Mouse (Mus musculus): Measurements from ENCODE around the gene Fam129a. TPM values are rescaled to one million over a fixed set of nuclear protein-coding genes. Genes with fewer than 3 reads are reported as not detected.

Fam129a gene
- polyA plus RNA-seq, 1 experiment from 2014 or later: 5.7 TPM

GRCm38 (mm10) chr1:151711062-151711461 is 140.1 kb downstream of the Fam129a start:
- H3K27me3 ChIP-seq: no peaks in the 10 kb centered on the region
- no peaks in the 10 kb centered on the region for H3K36me3 ChIP-seq
- H3K9ac ChIP-seq: no peak overlapping the region
- no peak for ATAC-seq (ENCODE audit: insufficient number of reproducible peaks, insufficient read depth, low FRiP score, low TSS enrichment)
- H3K4me3 ChIP-seq: no peak overlapping the region
- H3K9me3 ChIP-seq: no peaks in the 10 kb centered on the region
- H3K4me2 ChIP-seq (replicated peaks): no peak overlapping the region
- WGBS: 64% methylated on average over 7 of the region's 7 CpGs
- H3K27ac ChIP-seq: no peak overlapping the region
- H3K4me1 ChIP-seq: peaks cover 9% of the 10 kb centered on the region; the same call in 1 of the 2 replicates

DNA sequence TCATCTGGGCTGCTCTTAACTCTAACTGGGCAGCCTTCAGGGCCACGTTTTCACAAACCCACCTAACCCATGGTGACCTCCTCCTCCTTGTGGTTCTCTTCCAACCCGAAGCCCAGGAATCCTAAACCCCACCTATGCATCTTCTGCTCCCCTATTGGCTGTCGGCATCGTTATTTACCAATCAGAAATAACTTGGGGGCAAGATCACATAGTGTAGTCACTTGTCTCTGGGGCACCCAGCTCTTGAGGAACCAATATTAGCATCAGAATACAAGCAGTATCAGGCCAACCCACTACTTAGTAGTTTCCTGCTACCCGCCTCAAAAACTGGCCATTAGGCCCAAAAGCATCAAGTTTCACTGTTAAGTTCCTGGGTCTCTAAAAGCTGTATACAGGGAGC is 141.7 kb downstream of the Fam129a start:
- Histone ChIP-seq H3K9me3 (no peaks in the 10 kb centered on the region), H3K9ac (no peak overlapping the region), H3K36me3 (no peaks in the 10 kb centered on the region), H3K4me3 (no peak overlapping the region), H3K4me2 (replicated peaks) (no peak overlapping the region), H3K4me1 (peaks cover 9% of the 10 kb centered on the region; the same call in 1 of the 2 replicates), H3K27ac (no peak overlapping the region), H3K27me3 (no peaks in the 10 kb centered on the region)
- ATAC-seq (ENCODE audit: insufficient number of reproducible peaks, insufficient read depth, low FRiP score, low TSS enrichment): no peak
- 42% methylated on average over 5 of the region's 5 CpGs for WGBS

DNA sequence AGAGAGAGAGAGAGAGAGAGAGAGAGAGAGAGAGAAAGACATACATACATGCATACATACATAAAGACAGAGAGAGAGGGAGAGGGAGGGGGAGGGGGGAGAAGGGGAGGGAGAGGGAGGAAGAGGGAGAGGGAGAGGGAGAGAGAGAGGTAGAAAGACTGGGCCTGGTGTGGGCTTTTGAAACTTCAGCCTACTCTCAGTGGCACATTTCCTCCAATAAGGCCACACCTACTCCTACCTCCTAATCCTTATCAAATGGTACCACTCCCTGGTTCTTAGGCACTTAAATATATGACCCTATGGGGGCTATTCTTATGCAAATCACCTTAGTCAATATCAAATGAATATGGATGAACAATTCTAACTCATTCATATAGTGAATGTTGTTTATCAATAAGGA is 142.6 kb downstream of the Fam129a start:
- H3K4me1 ChIP-seq: peaks cover 9% of the 10 kb centered on the region; the same call in 1 of the 2 replicates
- no peak overlapping the region for H3K9ac ChIP-seq
- no peaks in the 10 kb centered on the region for H3K9me3 ChIP-seq
- H3K27me3 ChIP-seq: no peaks in the 10 kb centered on the region
- no peak overlapping the region for H3K4me3 ChIP-seq
- no peak overlapping the region for H3K27ac ChIP-seq
- H3K4me2 ChIP-seq (replicated peaks): no peak overlapping the region
- ATAC-seq (ENCODE audit: insufficient number of reproducible peaks, insufficient read depth, low FRiP score, low TSS enrichment): no peak
- no peaks in the 10 kb centered on the region for H3K36me3 ChIP-seq

- H3K9ac ChIP-seq: no peak overlapping the region
- 75% methylated on average over 11 of the region's 11 CpGs for WGBS
- no peak overlapping the region for H3K27ac ChIP-seq
- H3K36me3 ChIP-seq: no peaks in the 10 kb centered on the region
- H3K4me3 ChIP-seq: no peak overlapping the region
- no peak for ATAC-seq (ENCODE audit: insufficient number of reproducible peaks, insufficient read depth, low FRiP score, low TSS enrichment)
- no peaks in the 10 kb centered on the region for H3K9me3 ChIP-seq
- no peaks in the 10 kb centered on the region for H3K4me1 ChIP-seq
- no peak overlapping the region for H3K4me2 ChIP-seq (replicated peaks)
- H3K27me3 ChIP-seq: no peaks in the 10 kb centered on the region
These were observed 145.2 kb downstream of the Fam129a start for GRCm38 (mm10) chr1:151716024-151716710.

- Histone ChIP-seq H3K27ac (no peak overlapping the region), H3K4me3 (no peak overlapping the region), H3K4me1 (no peaks in the 10 kb centered on the region), H3K9me3 (no peaks in the 10 kb centered on the region), H3K27me3 (no peaks in the 10 kb centered on the region), H3K9ac (no peak overlapping the region), H3K4me2 (replicated peaks) (no peak overlapping the region), H3K36me3 (no peaks in the 10 kb centered on the region)
- no peak for ATAC-seq (ENCODE audit: insufficient number of reproducible peaks, insufficient read depth, low FRiP score, low TSS enrichment)
- WGBS: 87% methylated on average over 5 of the region's 5 CpGs
These were observed 146.6 kb downstream of the Fam129a start for GRCm38 (mm10) chr1:151717624-151718023.

GRCm38 (mm10) chr1:151718575-151718974 is 147.6 kb downstream of the Fam129a start:
- no peaks in the 10 kb centered on the region for H3K9me3 ChIP-seq
- no peak for ATAC-seq (ENCODE audit: insufficient number of reproducible peaks, insufficient read depth, low FRiP score, low TSS enrichment)
- no peak overlapping the region for H3K9ac ChIP-seq
- no peak overlapping the region for H3K4me3 ChIP-seq
- no peak overlapping the region for H3K4me2 ChIP-seq (replicated peaks)
- no peaks in the 10 kb centered on the region for H3K27me3 ChIP-seq
- 83% methylated on average over 8 of the region's 8 CpGs for WGBS
- no peaks in the 10 kb centered on the region for H3K36me3 ChIP-seq
- no peaks in the 10 kb centered on the region for H3K4me1 ChIP-seq
- H3K27ac ChIP-seq: no peak overlapping the region

GRCm38 (mm10) chr1:151719911-151720310 is 148.9 kb downstream of the Fam129a start:
- no peak overlapping the region for H3K9ac ChIP-seq
- H3K4me2 ChIP-seq (replicated peaks): no peak overlapping the region
- H3K9me3 ChIP-seq: no peaks in the 10 kb centered on the region
- WGBS: 88% methylated on average over 5 of the region's 5 CpGs
- no peaks in the 10 kb centered on the region for H3K27me3 ChIP-seq
- no peak overlapping the region for H3K4me3 ChIP-seq
- no peaks in the 10 kb centered on the region for H3K4me1 ChIP-seq
- H3K27ac ChIP-seq: no peak overlapping the region
- ATAC-seq (ENCODE audit: insufficient number of reproducible peaks, insufficient read depth, low FRiP score, low TSS enrichment): no peak
- H3K36me3 ChIP-seq: no peaks in the 10 kb centered on the region

- no peak overlapping the region for H3K9ac ChIP-seq
- ATAC-seq (ENCODE audit: insufficient number of reproducible peaks, insufficient read depth, low FRiP score, low TSS enrichment): no peak
- H3K4me3 ChIP-seq: no peak overlapping the region
- no peaks in the 10 kb centered on the region for H3K36me3 ChIP-seq
- H3K9me3 ChIP-seq: no peaks in the 10 kb centered on the region
- WGBS: 85% methylated on average over 2 of the region's 2 CpGs
- no peaks in the 10 kb centered on the region for H3K4me1 ChIP-seq
- no peak overlapping the region for H3K4me2 ChIP-seq (replicated peaks)
- H3K27ac ChIP-seq: no peak overlapping the region
- no peaks in the 10 kb centered on the region for H3K27me3 ChIP-seq
These were observed 149.6 kb downstream of the Fam129a start for GRCm38 (mm10) chr1:151720566-151720965.

- no peaks in the 10 kb centered on the region for H3K9me3 ChIP-seq
- H3K4me3 ChIP-seq: no peak overlapping the region
- 73% methylated on average over 10 of the region's 10 CpGs for WGBS
- H3K36me3 ChIP-seq: no peaks in the 10 kb centered on the region
- H3K9ac ChIP-seq: no peak overlapping the region
- no peaks in the 10 kb centered on the region for H3K4me1 ChIP-seq
- H3K27me3 ChIP-seq: no peaks in the 10 kb centered on the region
- no peak for ATAC-seq (ENCODE audit: insufficient number of reproducible peaks, insufficient read depth, low FRiP score, low TSS enrichment)
- H3K4me2 ChIP-seq (replicated peaks): no peak overlapping the region
- H3K27ac ChIP-seq: no peak overlapping the region
These were observed 150.5 kb downstream of the Fam129a start for GRCm38 (mm10) chr1:151721357-151721983.

DNA sequence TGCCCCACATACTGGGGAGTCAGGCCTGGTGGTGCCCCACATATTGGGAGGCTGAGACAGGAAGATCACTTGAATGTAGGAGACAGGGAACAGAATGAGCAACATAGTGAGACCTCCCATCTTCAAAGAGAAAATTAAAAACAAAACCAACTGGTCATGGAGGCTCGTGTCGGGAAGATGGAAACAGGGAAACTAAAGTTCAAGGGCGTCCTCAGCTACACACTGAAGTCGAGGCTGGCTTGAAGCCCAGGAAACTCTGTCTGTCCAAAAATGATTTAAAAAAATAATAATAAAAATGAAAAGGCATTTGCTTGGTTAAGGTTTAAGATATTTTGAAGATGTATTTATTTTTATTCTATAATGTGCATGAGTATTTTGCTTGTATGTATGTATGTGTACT is 152.8 kb downstream of the Fam129a start:
- no peaks in the 10 kb centered on the region for H3K9me3 ChIP-seq
- no peaks in the 10 kb centered on the region for H3K27me3 ChIP-seq
- H3K4me3 ChIP-seq: no peak overlapping the region
- H3K4me2 ChIP-seq (replicated peaks): no peak overlapping the region
- no peak for ATAC-seq (ENCODE audit: insufficient number of reproducible peaks, insufficient read depth, low FRiP score, low TSS enrichment)
- no peak overlapping the region for H3K9ac ChIP-seq
- no peaks in the 10 kb centered on the region for H3K36me3 ChIP-seq
- H3K27ac ChIP-seq: no peak overlapping the region
- no peaks in the 10 kb centered on the region for H3K4me1 ChIP-seq
- 79% methylated on average over 4 of the region's 4 CpGs for WGBS

DNA sequence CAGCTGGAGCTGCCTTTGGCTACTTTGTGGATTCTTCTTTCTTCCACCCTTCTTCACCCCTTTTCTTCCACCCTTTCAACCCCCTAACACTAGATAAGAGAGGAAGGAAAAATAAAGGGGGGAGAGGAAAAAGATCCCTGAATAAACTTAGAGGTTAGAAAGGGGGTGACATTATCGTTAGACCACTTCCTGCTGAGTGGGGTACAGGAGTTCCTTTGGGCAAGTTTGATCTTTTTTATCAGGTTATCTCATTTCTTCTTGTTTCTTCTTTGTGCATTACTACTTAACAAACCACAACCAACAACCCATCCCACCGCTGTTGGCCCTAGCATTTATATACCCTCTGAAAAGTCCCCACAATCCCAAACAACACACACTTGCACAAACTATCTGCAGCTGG is 154.6 kb downstream of the Fam129a start:
- H3K27me3 ChIP-seq: no peaks in the 10 kb centered on the region
- ATAC-seq (ENCODE audit: insufficient number of reproducible peaks, insufficient read depth, low FRiP score, low TSS enrichment): no peak
- 73% methylated on average over 2 of the region's 2 CpGs for WGBS

DNA sequence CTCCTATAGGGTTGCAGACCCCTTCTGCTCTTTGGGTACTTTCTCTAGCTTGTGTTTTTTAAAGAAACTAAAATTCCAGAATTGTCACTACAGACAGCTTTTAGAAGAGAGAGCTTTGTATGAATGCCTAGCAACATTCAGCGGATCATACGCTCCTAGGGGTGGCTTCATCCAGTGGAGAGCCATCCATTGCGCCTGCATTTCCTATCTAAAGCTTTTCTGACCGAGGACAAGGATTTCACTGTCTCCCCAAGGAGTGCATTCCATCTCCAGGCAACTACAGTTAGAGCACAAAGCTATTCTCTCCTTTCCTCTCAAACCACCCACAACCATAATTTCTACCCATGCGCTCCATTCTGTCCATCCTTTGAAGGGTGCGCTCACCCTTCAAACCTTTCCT is 155.4 kb downstream of the Fam129a start:
- H3K4me2 ChIP-seq (replicated peaks): no peak overlapping the region
- H3K9ac ChIP-seq: no peak overlapping the region
- no peaks in the 10 kb centered on the region for H3K27me3 ChIP-seq
- no peak overlapping the region for H3K4me3 ChIP-seq
- H3K36me3 ChIP-seq: no peaks in the 10 kb centered on the region
- WGBS: 81% methylated on average over 6 of the region's 6 CpGs
- no peaks in the 10 kb centered on the region for H3K9me3 ChIP-seq
- no peak for ATAC-seq (ENCODE audit: insufficient number of reproducible peaks, insufficient read depth, low FRiP score, low TSS enrichment)
- H3K27ac ChIP-seq: no peak overlapping the region
- H3K4me1 ChIP-seq: no peaks in the 10 kb centered on the region

More for the DNA sequence above, 154.6 kb downstream of the Fam129a start:
- H3K27ac ChIP-seq: no peak overlapping the region
- H3K4me1 ChIP-seq: no peaks in the 10 kb centered on the region
- H3K36me3 ChIP-seq: no peaks in the 10 kb centered on the region
- no peak overlapping the region for H3K4me2 ChIP-seq (replicated peaks)
- no peaks in the 10 kb centered on the region for H3K9me3 ChIP-seq
- no peak overlapping the region for H3K4me3 ChIP-seq
- no peak overlapping the region for H3K9ac ChIP-seq

Measured in embryonic facial prominence, embryonic 12.5 days (tissue).